Mouse (Mus musculus) stomach, embryonic 14.5 days (tissue): ENCODE data around the gene Lamb3. TPM values are rescaled to one million over a fixed set of nuclear protein-coding genes. Genes with fewer than 3 reads are reported as not detected.

Source experiments
- ATAC-seq: fragments of 200-750 bp; cut with Nextera tagmentation; 2 replicates; pipeline ENCODE4 v1.8.0; 2017; ENCODE audit warnings: low read depth, moderate TSS enrichment; ENCODE audit not compliant: insufficient number of reproducible peaks, insufficient read depth, low FRiP score
- H3K27ac ChIP-seq: fragments of 300-500 bp; sonication (generic); 2 replicates; pipeline ENCODE4 v1.5.1; 2014; ENCODE audit warnings: mild to moderate bottlenecking, low read length, moderate library complexity, mixed read lengths
- H3K27me3 ChIP-seq: fragments of 300-500 bp; sonication (generic); 2 replicates; pipeline ENCODE4 v1.6.1; 2014; ENCODE audit warnings: low read length, control low read depth, mixed read lengths; ENCODE audit not compliant: control insufficient read depth, insufficient read depth
- H3K36me3 ChIP-seq: fragments of 300-500 bp; sonication (generic); 2 replicates; pipeline ENCODE4 v1.6.1; 2014; ENCODE audit warnings: mild to moderate bottlenecking, control low read depth, low read length, moderate library complexity, mixed read lengths; ENCODE audit not compliant: control insufficient read depth, insufficient read depth
- H3K4me1 ChIP-seq: fragments of 300-500 bp; sonication (generic); 2 replicates; pipeline ENCODE4 v1.6.1; 2014; ENCODE audit warnings: low read length, control low read depth, mixed read lengths; ENCODE audit not compliant: control insufficient read depth, insufficient read depth
- H3K4me2 ChIP-seq: fragments of 300-500 bp; sonication (generic); replicated peaks from 2 replicates; pipeline ENCODE4 v1.6.1; 2014; ENCODE audit warnings: low read depth, low read length, control low read depth
- H3K4me3 ChIP-seq: fragments of 300-500 bp; sonication (generic); 2 replicates; pipeline ENCODE4 v1.5.1; 2014; ENCODE audit warnings: low read depth, low read length, control low read depth
- H3K9ac ChIP-seq: fragments of 300-500 bp; sonication (generic); replicated peaks from 2 replicates; pipeline ENCODE4 v1.6.1; 2014; ENCODE audit warnings: low read depth, mild to moderate bottlenecking, control low read depth, low read length, moderate library complexity, mixed read lengths
- H3K9me3 ChIP-seq: fragments of 300-500 bp; sonication (generic); 2 replicates; pipeline ENCODE4 v1.6.1; 2016; ENCODE audit warnings: low read depth, low read length, control low read depth; ENCODE audit not compliant: control insufficient read depth
- WGBS: fragments of 180-500 bp; shearing (Covaris S2); extraction: QIAGEN DNeasy Blood & Tissue Kit; methylation state at CpG from one replicate; pipeline ENCODE4 v1.1.7; 2014; 5-methylcytosine and 5-hydroxymethylcytosine counted together
- polyA plus RNA-seq: library from polyadenylated mRNA; unstranded; fragments of >200 nt; fragmentation: Nextera tagmentation; extraction: Ambion mirVana; gene quantifications from 2 replicates; pipeline ENCODE4 v1.2.1, GENCODE M21; 2014

Gene Lamb3
- polyA plus RNA-seq, 1 experiment from 2014 or later, result 9.7 TPM

GRCm38 (mm10) chr1:193211371-193211770, 3.9 kb downstream of the Lamb3 start:
- Histone ChIP-seq H3K9me3 (no peaks in the 10 kb centered on the region), H3K4me3 (no peak overlapping the region), H3K4me2 (no peak overlapping the region), H3K4me1 (no peaks in the 10 kb centered on the region), H3K36me3 (no peaks in the 10 kb centered on the region), H3K9ac (no peak overlapping the region), H3K27me3 (no peaks in the 10 kb centered on the region), H3K27ac (no peak overlapping the region)
- ATAC-seq, result no peak
- 66% methylated on average over 5 of the region's 5 CpGs for WGBS

- no peaks in the 10 kb centered on the region for H3K27me3 ChIP-seq
- H3K9ac ChIP-seq, result no peak overlapping the region
- H3K36me3 ChIP-seq, result no peaks in the 10 kb centered on the region
- no peak for ATAC-seq
- H3K4me3 ChIP-seq, result no peak overlapping the region
- no peaks in the 10 kb centered on the region for H3K9me3 ChIP-seq
- H3K27ac ChIP-seq, result no peak overlapping the region
- H3K4me1 ChIP-seq, result no peaks in the 10 kb centered on the region
- H3K4me2 ChIP-seq, result no peak overlapping the region
- 65% methylated on average over 5 of the region's 5 CpGs for WGBS
Measured at GRCm38 (mm10) chr1:193214053-193214452, 6.6 kb downstream of the Lamb3 start.

- H3K4me2 ChIP-seq, result no peak overlapping the region
- no peaks in the 10 kb centered on the region for H3K36me3 ChIP-seq
- 74% methylated on average over 3 of the region's 3 CpGs for WGBS
- no peak overlapping the region for H3K27ac ChIP-seq
- no peaks in the 10 kb centered on the region for H3K4me1 ChIP-seq
- no peaks in the 10 kb centered on the region for H3K9me3 ChIP-seq
- H3K27me3 ChIP-seq, result no peaks in the 10 kb centered on the region
- no peak overlapping the region for H3K4me3 ChIP-seq
- H3K9ac ChIP-seq, result no peak overlapping the region
- no peak for ATAC-seq
Measured at GRCm38 (mm10) chr1:193216000-193216399, 8.5 kb downstream of the Lamb3 start.

GRCm38 (mm10) chr1:193220408-193220807, 12.9 kb downstream of the Lamb3 start:
- no peaks in the 10 kb centered on the region for H3K9me3 ChIP-seq
- no peak overlapping the region for H3K9ac ChIP-seq
- no peak overlapping the region for H3K4me3 ChIP-seq
- WGBS, result 66% methylated on average over 5 of the region's 5 CpGs
- H3K27ac ChIP-seq, result no peak overlapping the region
- H3K4me2 ChIP-seq, result no peak overlapping the region
- H3K27me3 ChIP-seq, result no peaks in the 10 kb centered on the region
- H3K4me1 ChIP-seq, result no peaks in the 10 kb centered on the region
- no peak for ATAC-seq
- no peaks in the 10 kb centered on the region for H3K36me3 ChIP-seq

- WGBS, result 19% methylated on average over 3 of the region's 3 CpGs
- Histone ChIP-seq H3K9ac (no peak overlapping the region), H3K4me1 (no peaks in the 10 kb centered on the region), H3K9me3 (no peaks in the 10 kb centered on the region), H3K27ac (no peak overlapping the region), H3K4me3 (no peak overlapping the region), H3K27me3 (no peaks in the 10 kb centered on the region), H3K4me2 (no peak overlapping the region), H3K36me3 (no peaks in the 10 kb centered on the region)
- ATAC-seq, result no peak
Measured at GRCm38 (mm10) chr1:193225531-193225930, 18.0 kb downstream of the Lamb3 start.

GRCm38 (mm10) chr1:193226114-193226513, 18.6 kb downstream of the Lamb3 start:
- ATAC-seq, result no peak
- H3K4me3 ChIP-seq, result no peak overlapping the region
- no peak overlapping the region for H3K9ac ChIP-seq
- no peaks in the 10 kb centered on the region for H3K9me3 ChIP-seq
- no peaks in the 10 kb centered on the region for H3K27me3 ChIP-seq
- WGBS, result 89% methylated on average over 4 of the region's 4 CpGs
- H3K27ac ChIP-seq, result no peak overlapping the region
- no peak overlapping the region for H3K4me2 ChIP-seq
- no peaks in the 10 kb centered on the region for H3K36me3 ChIP-seq
- H3K4me1 ChIP-seq, result no peaks in the 10 kb centered on the region

GRCm38 (mm10) chr1:193226724-193227522, 19.4 kb downstream of the Lamb3 start:
- 42% methylated on average over 7 of the region's 7 CpGs for WGBS

GRCm38 (mm10) chr1:193227537-193227936, 20.0 kb downstream of the Lamb3 start:
- 81% methylated on average over 4 of the region's 4 CpGs for WGBS

More at GRCm38 (mm10) chr1:193226724-193227522, 19.4 kb downstream of the Lamb3 start:
- no peaks in the 10 kb centered on the region for H3K9me3 ChIP-seq
- no peaks in the 10 kb centered on the region for H3K4me1 ChIP-seq
- no peak overlapping the region for H3K4me2 ChIP-seq
- no peak overlapping the region for H3K27ac ChIP-seq
- no peaks in the 10 kb centered on the region for H3K36me3 ChIP-seq
- no peak overlapping the region for H3K4me3 ChIP-seq
- ATAC-seq, result no peak
- H3K27me3 ChIP-seq, result no peaks in the 10 kb centered on the region
- H3K9ac ChIP-seq, result no peak overlapping the region

GRCm38 (mm10) chr1:193229570-193229969, 22.1 kb downstream of the Lamb3 start:
- Histone ChIP-seq H3K27me3 (no peaks in the 10 kb centered on the region), H3K4me2 (no peak overlapping the region), H3K36me3 (no peaks in the 10 kb centered on the region), H3K27ac (no peak overlapping the region), H3K9ac (no peak overlapping the region), H3K4me1 (no peaks in the 10 kb centered on the region), H3K9me3 (no peaks in the 10 kb centered on the region), H3K4me3 (no peak overlapping the region)
- ATAC-seq, result no peak
- WGBS, result 93% methylated on average over 5 of the region's 5 CpGs

More at GRCm38 (mm10) chr1:193227537-193227936, 20.0 kb downstream of the Lamb3 start:
- ATAC-seq, result no peak
- Histone ChIP-seq H3K27me3 (no peaks in the 10 kb centered on the region), H3K9ac (no peak overlapping the region), H3K27ac (no peak overlapping the region), H3K9me3 (no peaks in the 10 kb centered on the region), H3K4me1 (no peaks in the 10 kb centered on the region), H3K4me2 (no peak overlapping the region), H3K4me3 (no peak overlapping the region), H3K36me3 (no peaks in the 10 kb centered on the region)
